Mouse (Mus musculus): ENCODE results near the gene Themis. TPM values are rescaled to one million over a fixed set of nuclear protein-coding genes. Genes with fewer than 3 reads are reported as not detected.

Gene Themis
- total RNA-seq, 1 experiment = 0.27 TPM

- H3K4me3 ChIP-seq (ENCODE audit: insufficient read depth in 1 of 2, low read depth in 1 of 2, low read length in 2 of 2, poor library complexity in 1 of 2, severe bottlenecking in 1 of 2) = no peak overlapping the region
- H3K4me1 ChIP-seq (ENCODE audit: control insufficient read depth in 2 of 2, insufficient read depth in 2 of 2, low read length in 2 of 2, poor library complexity in 1 of 2) = no peaks in the 10 kb centered on the region
- TF ChIP-seq ZNF384 (IDR thresholded peaks at IDR 0.05; ENCODE audit: low read depth, low read length) = no peak
- no peak for TF ChIP-seq ZC3H11A (IDR thresholded peaks at IDR 0.05; ENCODE audit: borderline replicate concordance, low read depth, low read length)
- no peak for TF ChIP-seq CHD2 (IDR thresholded peaks at IDR 0.05; ENCODE audit: low read depth, low read length)
- TF ChIP-seq MAFK (IDR thresholded peaks at IDR 0.05; ENCODE audit: insufficient read depth, low read depth, low read length) = no peak
- TF ChIP-seq HCFC1 (IDR thresholded peaks at IDR 0.05; ENCODE audit: borderline replicate concordance, insufficient read depth, low read length) = no peak
- DNase-seq (ENCODE audit: low read depth, low spot score) = no peak
- no peaks in the 10 kb centered on the region for H3K36me3 ChIP-seq (ENCODE audit: control insufficient read depth, insufficient read depth, low read length, poor library complexity, severe bottlenecking)
- in situ Hi-C loops (cut with MboI; ENCODE audit: low sequenced_read_pairs in 2 of 2, unreplicated experiment in 2 of 2) = no loop called here
- no peaks in the 10 kb centered on the region for H3K9me3 ChIP-seq (ENCODE audit: control insufficient read depth, insufficient read depth, low read depth, low read length)
- H3K9ac ChIP-seq (ENCODE audit: insufficient read depth, low read depth, low read length, poor library complexity, severe bottlenecking) = no peak overlapping the region
- no peak overlapping the region for H3K27ac ChIP-seq (ENCODE audit: insufficient read depth, low read depth, low read length, poor library complexity, severe bottlenecking)
Observed at GRCm38 (mm10) chr10:28737953-28738352, 69.8 kb downstream of the Themis start.

GRCm38 (mm10) chr10:28746426-28746825 lies 78.3 kb downstream of the Themis start:
- Histone ChIP-seq H3K36me3 (ENCODE audit: control insufficient read depth, insufficient read depth, low read length, poor library complexity, severe bottlenecking) (no peaks in the 10 kb centered on the region), H3K27ac (ENCODE audit: insufficient read depth, low read depth, low read length, poor library complexity, severe bottlenecking) (no peak overlapping the region), H3K9me3 (ENCODE audit: control insufficient read depth, insufficient read depth, low read depth, low read length) (no peaks in the 10 kb centered on the region), H3K4me3 (ENCODE audit: insufficient read depth in 1 of 2, low read depth in 1 of 2, low read length in 2 of 2, poor library complexity in 1 of 2, severe bottlenecking in 1 of 2) (no peak overlapping the region), H3K4me1 (ENCODE audit: control insufficient read depth in 2 of 2, insufficient read depth in 2 of 2, low read length in 2 of 2, poor library complexity in 1 of 2) (no peaks in the 10 kb centered on the region), H3K9ac (ENCODE audit: insufficient read depth, low read depth, low read length, poor library complexity, severe bottlenecking) (no peak overlapping the region)
- in situ Hi-C loops (cut with MboI; ENCODE audit: low sequenced_read_pairs in 2 of 2, unreplicated experiment in 2 of 2) = no loop called here
- TF ChIP-seq MAFK (IDR thresholded peaks at IDR 0.05; ENCODE audit: insufficient read depth, low read depth, low read length) (no peak), HCFC1 (IDR thresholded peaks at IDR 0.05; ENCODE audit: borderline replicate concordance, insufficient read depth, low read length) (no peak), CHD2 (IDR thresholded peaks at IDR 0.05; ENCODE audit: low read depth, low read length) (no peak), ZNF384 (IDR thresholded peaks at IDR 0.05; ENCODE audit: low read depth, low read length) (no peak), ZC3H11A (IDR thresholded peaks at IDR 0.05; ENCODE audit: borderline replicate concordance, low read depth, low read length) (no peak)
- DNase-seq (ENCODE audit: low read depth, low spot score) = no peak

GRCm38 (mm10) chr10:28753321-28753720 lies 85.2 kb downstream of the Themis start:
- in situ Hi-C loops (cut with MboI; ENCODE audit: low sequenced_read_pairs in 2 of 2, unreplicated experiment in 2 of 2) = no loop called here
- Histone ChIP-seq H3K4me1 (ENCODE audit: control insufficient read depth in 2 of 2, insufficient read depth in 2 of 2, low read length in 2 of 2, poor library complexity in 1 of 2) (no peaks in the 10 kb centered on the region), H3K9ac (ENCODE audit: insufficient read depth, low read depth, low read length, poor library complexity, severe bottlenecking) (no peak overlapping the region), H3K27ac (ENCODE audit: insufficient read depth, low read depth, low read length, poor library complexity, severe bottlenecking) (no peak overlapping the region), H3K36me3 (ENCODE audit: control insufficient read depth, insufficient read depth, low read length, poor library complexity, severe bottlenecking) (no peaks in the 10 kb centered on the region), H3K4me3 (ENCODE audit: insufficient read depth in 1 of 2, low read depth in 1 of 2, low read length in 2 of 2, poor library complexity in 1 of 2, severe bottlenecking in 1 of 2) (no peak overlapping the region), H3K9me3 (ENCODE audit: control insufficient read depth, insufficient read depth, low read depth, low read length) (no peaks in the 10 kb centered on the region)
- DNase-seq (ENCODE audit: low read depth, low spot score) = no peak
- TF ChIP-seq HCFC1 (IDR thresholded peaks at IDR 0.05; ENCODE audit: borderline replicate concordance, insufficient read depth, low read length) = no peak
- TF ChIP-seq CHD2 (IDR thresholded peaks at IDR 0.05; ENCODE audit: low read depth, low read length) = no peak
- TF ChIP-seq ZC3H11A (IDR thresholded peaks at IDR 0.05; ENCODE audit: borderline replicate concordance, low read depth, low read length) = no peak
- no peak for TF ChIP-seq MAFK (IDR thresholded peaks at IDR 0.05; ENCODE audit: insufficient read depth, low read depth, low read length)
- no peak for TF ChIP-seq ZNF384 (IDR thresholded peaks at IDR 0.05; ENCODE audit: low read depth, low read length)

- Histone ChIP-seq H3K4me1 (ENCODE audit: control insufficient read depth in 2 of 2, insufficient read depth in 2 of 2, low read length in 2 of 2, poor library complexity in 1 of 2) (no peaks in the 10 kb centered on the region), H3K27ac (ENCODE audit: insufficient read depth, low read depth, low read length, poor library complexity, severe bottlenecking) (no peak overlapping the region), H3K4me3 (ENCODE audit: insufficient read depth in 1 of 2, low read depth in 1 of 2, low read length in 2 of 2, poor library complexity in 1 of 2, severe bottlenecking in 1 of 2) (no peak overlapping the region), H3K9ac (ENCODE audit: insufficient read depth, low read depth, low read length, poor library complexity, severe bottlenecking) (no peak overlapping the region), H3K9me3 (ENCODE audit: control insufficient read depth, insufficient read depth, low read depth, low read length) (no peaks in the 10 kb centered on the region), H3K36me3 (ENCODE audit: control insufficient read depth, insufficient read depth, low read length, poor library complexity, severe bottlenecking) (no peaks in the 10 kb centered on the region)
- in situ Hi-C loops (cut with MboI; ENCODE audit: low sequenced_read_pairs in 2 of 2, unreplicated experiment in 2 of 2) = no loop called here
- DNase-seq (ENCODE audit: low read depth, low spot score) = no peak
- TF ChIP-seq ZNF384 (IDR thresholded peaks at IDR 0.05; ENCODE audit: low read depth, low read length) (no peak), ZC3H11A (IDR thresholded peaks at IDR 0.05; ENCODE audit: borderline replicate concordance, low read depth, low read length) (no peak), HCFC1 (IDR thresholded peaks at IDR 0.05; ENCODE audit: borderline replicate concordance, insufficient read depth, low read length) (no peak), MAFK (IDR thresholded peaks at IDR 0.05; ENCODE audit: insufficient read depth, low read depth, low read length) (no peak), CHD2 (IDR thresholded peaks at IDR 0.05; ENCODE audit: low read depth, low read length) (no peak)
Observed at GRCm38 (mm10) chr10:28754927-28755326, 86.8 kb downstream of the Themis start.

All from ES-E14 (cell line).